Mouse (Mus musculus) gastrocnemius, adult 18-20 months (tissue): ENCODE measurements around the gene Ndufa5. TPM values are rescaled to one million over a fixed set of nuclear protein-coding genes. Genes with fewer than 3 reads are reported as not detected.

ENCODE experiments used
- DNase-seq: peaks from one replicate; pipeline ENCODE4 v3.0.0; 2021; ENCODE audit warnings: low spot score
- total RNA-seq, 2 experiments: library from RNA; stranded (reverse); gene quantifications; 2 replicates each; pipeline ENCODE4 v1.2.3; 2021

The Ndufa5 gene
- total RNA-seq, 2 experiments from 2014 or later, result 639 to 641 TPM

GRCm38 (mm10) chr6:24528064-24528243, 141 bp upstream of the Ndufa5 start, which contains the start of gene Asb15:
TSS of gene Asb15 (plus strand) at chr6:24528144.
- no peak for DNase-seq

- DNase-seq, result no peak
Measured at GRCm38 (mm10) chr6:24525705-24526104, 2.1 kb downstream of the Ndufa5 start.

- DNase-seq, result no peak
Measured at GRCm38 (mm10) chr6:24516197-24516596, 11.6 kb downstream of the Ndufa5 start.

GRCm38 (mm10) chr6:24514552-24515284, 13.1 kb downstream of the Ndufa5 start, which contains the start of gene Iqub:
TSS of gene Iqub (minus strand) at chr6:24515067.
- no peak for DNase-seq

- no peak for DNase-seq
Measured at GRCm38 (mm10) chr6:24504141-24504540, 23.7 kb downstream of the Ndufa5 start.

- no peak for DNase-seq
Measured at GRCm38 (mm10) chr6:24490341-24490740, 37.5 kb downstream of the Ndufa5 start.

- DNase-seq, result no peak
Measured at GRCm38 (mm10) chr6:24486530-24486929, 41.3 kb downstream of the Ndufa5 start.

GRCm38 (mm10) chr6:24470571-24471132, 57.2 kb downstream of the Ndufa5 start:
- no peak for DNase-seq

- DNase-seq, result no peak
Measured at GRCm38 (mm10) chr6:24470135-24470534, 57.7 kb downstream of the Ndufa5 start.

Other genes with a start within 250 kb of the Ndufa5 start
- gene Iqub, start 12.9 kb downstream of the Ndufa5 start, total RNA-seq, result under 1 TPM; 0.19 to 0.23 TPM
- 10 to 100 TPM; 69.6 to 81.3 TPM for gene Asb15, start 131 bp upstream of the Ndufa5 start, total RNA-seq
- gene Lmod2, start 69.7 kb upstream of the Ndufa5 start, total RNA-seq, result 100 to 1,000 TPM; 254 to 431 TPM
- 10 to 100 TPM; 14.8 to 18.9 TPM for gene Wasl, start 137.0 kb upstream of the Ndufa5 start, total RNA-seq
- gene Hyal6, start 205.2 kb upstream of the Ndufa5 start, total RNA-seq, result not detected
- not detected for gene Hyal4, start 220.3 kb upstream of the Ndufa5 start, total RNA-seq